Mouse (Mus musculus): ENCODE results near the gene Zfand2a.

DNA sequence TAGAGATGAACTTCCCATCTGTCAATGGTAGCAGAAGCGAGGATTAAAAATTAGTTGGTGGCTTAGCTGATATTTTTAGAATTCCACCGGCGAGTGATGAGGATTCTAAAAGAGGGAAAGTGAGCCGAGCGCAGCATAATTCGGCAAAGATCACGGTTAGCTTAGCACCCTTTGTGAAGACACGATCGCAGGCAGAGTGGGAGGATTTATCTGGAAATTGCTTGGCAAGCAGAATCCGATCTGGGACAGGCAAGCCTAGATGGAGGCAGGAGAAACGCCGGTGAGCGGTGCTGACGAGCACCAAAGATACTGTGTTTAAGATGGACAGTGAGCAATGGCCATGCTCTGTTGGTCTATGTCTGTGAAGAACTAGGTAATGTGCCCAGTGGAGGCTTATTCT lies 17.9 kb upstream of the Zfand2a start:
- TF ChIP-seq POLR2A (IDR thresholded peaks at IDR 0.05; ENCODE audit: control insufficient read depth, low read depth, low read length) (no peak), CTCF (IDR thresholded peaks at IDR 0.05; ENCODE audit: control insufficient read depth, insufficient read depth, insufficient replicate concordance, low read depth, low read length) (no peak)
